Mouse (Mus musculus): ENCODE measurements around the gene Glis1. TPM values are rescaled to one million over a fixed set of nuclear protein-coding genes. Genes with fewer than 3 reads are reported as not detected.

Glis1 gene
- polyA plus RNA-seq, 1 experiment from 2014 or later = 0.18 TPM

- 58% methylated on average over 4 of the region's 4 CpGs for WGBS (ENCODE audit: insufficient replicate concordance)
- no peak overlapping the region for H3K27ac ChIP-seq (ENCODE audit: low read depth)
- H3K4me2 ChIP-seq (ENCODE audit: low read depth, low read length) = no peak overlapping the region
- H3K9me3 ChIP-seq (ENCODE audit: low read length) = no peaks in the 10 kb centered on the region
- no peak for TF ChIP-seq CTCF (IDR thresholded peaks at IDR 0.05; ENCODE audit: low read depth)
- no peak for TF ChIP-seq EP300 (IDR thresholded peaks at IDR 0.05; ENCODE audit: low read depth)
- no peak overlapping the region for H3K4me3 ChIP-seq (ENCODE audit: low read depth, low read length)
- ATAC-seq = no peak
- H3K36me3 ChIP-seq (replicated peaks; ENCODE audit: insufficient read depth, low read length) = no peaks in the 10 kb centered on the region
- H3K27me3 ChIP-seq (ENCODE audit: insufficient read depth, low read length) = no peaks in the 10 kb centered on the region
- H3K9ac ChIP-seq (replicated peaks) = no peak overlapping the region
- H3K4me1 ChIP-seq (ENCODE audit: insufficient read depth) = no peaks in the 10 kb centered on the region
- no peak for DNase-seq
Observed at GRCm38 (mm10) chr4:107641624-107642023, 207.2 kb downstream of the Glis1 start.

GRCm38 (mm10) chr4:107648959-107649485 is 214.6 kb downstream of the Glis1 start:
- no peak for ATAC-seq
- H3K4me1 ChIP-seq (ENCODE audit: insufficient read depth) = no peaks in the 10 kb centered on the region
- TF ChIP-seq CTCF (IDR thresholded peaks at IDR 0.05; ENCODE audit: low read depth) (no peak), EP300 (IDR thresholded peaks at IDR 0.05; ENCODE audit: low read depth) (no peak)
- DNase-seq = no peak
- no peak overlapping the region for H3K4me3 ChIP-seq (ENCODE audit: low read depth, low read length)
- H3K4me2 ChIP-seq (ENCODE audit: low read depth, low read length) = no peak overlapping the region
- 66% methylated on average over 5 of the region's 5 CpGs for WGBS (ENCODE audit: insufficient replicate concordance)
- no peaks in the 10 kb centered on the region for H3K36me3 ChIP-seq (replicated peaks; ENCODE audit: insufficient read depth, low read length)
- H3K9ac ChIP-seq (replicated peaks) = no peak overlapping the region
- H3K27me3 ChIP-seq (ENCODE audit: insufficient read depth, low read length) = no peaks in the 10 kb centered on the region
- H3K9me3 ChIP-seq (ENCODE audit: low read length) = no peaks in the 10 kb centered on the region
- no peak overlapping the region for H3K27ac ChIP-seq (ENCODE audit: low read depth)

GRCm38 (mm10) chr4:107651021-107651496 is 216.7 kb downstream of the Glis1 start:
- Histone ChIP-seq H3K27me3 (ENCODE audit: insufficient read depth, low read length) (no peaks in the 10 kb centered on the region), H3K9me3 (ENCODE audit: low read length) (no peaks in the 10 kb centered on the region), H3K36me3 (replicated peaks; ENCODE audit: insufficient read depth, low read length) (no peaks in the 10 kb centered on the region), H3K9ac (replicated peaks) (no peak overlapping the region), H3K27ac (ENCODE audit: low read depth) (no peak overlapping the region), H3K4me2 (ENCODE audit: low read depth, low read length) (no peak overlapping the region), H3K4me1 (ENCODE audit: insufficient read depth) (no peaks in the 10 kb centered on the region), H3K4me3 (ENCODE audit: low read depth, low read length) (no peak overlapping the region)
- DNase-seq (no peak), ATAC-seq (no peak)
- no peak for TF ChIP-seq CTCF (IDR thresholded peaks at IDR 0.05; ENCODE audit: low read depth)
- TF ChIP-seq EP300 (IDR thresholded peaks at IDR 0.05; ENCODE audit: low read depth) = no peak
- 40% methylated on average over 12 of the region's 12 CpGs for WGBS (ENCODE audit: insufficient replicate concordance)

GRCm38 (mm10) chr4:107652598-107653279 is 218.3 kb downstream of the Glis1 start:
- H3K9ac ChIP-seq (replicated peaks) = no peak overlapping the region
- no peak for TF ChIP-seq EP300 (IDR thresholded peaks at IDR 0.05; ENCODE audit: low read depth)
- peak; percentile 83 for TF ChIP-seq CTCF (IDR thresholded peaks at IDR 0.05; ENCODE audit: low read depth)
- H3K27me3 ChIP-seq (ENCODE audit: insufficient read depth, low read length) = no peaks in the 10 kb centered on the region
- WGBS (ENCODE audit: insufficient replicate concordance) = 4% methylated on average over 7 of the region's 7 CpGs
- H3K4me3 ChIP-seq (ENCODE audit: low read depth, low read length) = no peak overlapping the region
- ATAC-seq (peak; percentile 80), DNase-seq (peak; percentile 78)
- no peaks in the 10 kb centered on the region for H3K9me3 ChIP-seq (ENCODE audit: low read length)
- H3K4me2 ChIP-seq (ENCODE audit: low read depth, low read length) = peak overlapping the region; percentile 46; the same call in 1 of the 2 replicates
- no peaks in the 10 kb centered on the region for H3K36me3 ChIP-seq (replicated peaks; ENCODE audit: insufficient read depth, low read length)
- H3K4me1 ChIP-seq (ENCODE audit: insufficient read depth) = no peaks in the 10 kb centered on the region
- H3K27ac ChIP-seq (ENCODE audit: low read depth) = no peak overlapping the region

GRCm38 (mm10) chr4:107653280-107653643 is 218.9 kb downstream of the Glis1 start:
- H3K4me3 ChIP-seq (ENCODE audit: low read depth, low read length) = no peak overlapping the region
- H3K9ac ChIP-seq (replicated peaks) = no peak overlapping the region
- H3K9me3 ChIP-seq (ENCODE audit: low read length) = no peaks in the 10 kb centered on the region
- no peaks in the 10 kb centered on the region for H3K27me3 ChIP-seq (ENCODE audit: insufficient read depth, low read length)
- TF ChIP-seq CTCF (IDR thresholded peaks at IDR 0.05; ENCODE audit: low read depth) (no peak), EP300 (IDR thresholded peaks at IDR 0.05; ENCODE audit: low read depth) (no peak)
- no peaks in the 10 kb centered on the region for H3K36me3 ChIP-seq (replicated peaks; ENCODE audit: insufficient read depth, low read length)
- WGBS (ENCODE audit: insufficient replicate concordance) = 65% methylated on average over 5 of the region's 5 CpGs
- DNase-seq (no peak), ATAC-seq (no peak)
- H3K4me2 ChIP-seq (ENCODE audit: low read depth, low read length) = no peak overlapping the region
- no peaks in the 10 kb centered on the region for H3K4me1 ChIP-seq (ENCODE audit: insufficient read depth)
- H3K27ac ChIP-seq (ENCODE audit: low read depth) = no peak overlapping the region

- no peak overlapping the region for H3K4me2 ChIP-seq (ENCODE audit: low read depth, low read length)
- H3K36me3 ChIP-seq (replicated peaks; ENCODE audit: insufficient read depth, low read length) = no peaks in the 10 kb centered on the region
- DNase-seq = no peak
- TF ChIP-seq EP300 (IDR thresholded peaks at IDR 0.05; ENCODE audit: low read depth) (no peak), CTCF (IDR thresholded peaks at IDR 0.05; ENCODE audit: low read depth) (no peak)
- no peak for ATAC-seq
- no peak overlapping the region for H3K4me3 ChIP-seq (ENCODE audit: low read depth, low read length)
- no peak overlapping the region for H3K9ac ChIP-seq (replicated peaks)
- no peak overlapping the region for H3K27ac ChIP-seq (ENCODE audit: low read depth)
- H3K27me3 ChIP-seq (ENCODE audit: insufficient read depth, low read length) = no peaks in the 10 kb centered on the region
- H3K9me3 ChIP-seq (ENCODE audit: low read length) = no peaks in the 10 kb centered on the region
- 84% methylated on average over 11 of the region's 11 CpGs for WGBS (ENCODE audit: insufficient replicate concordance)
- H3K4me1 ChIP-seq (ENCODE audit: insufficient read depth) = no peaks in the 10 kb centered on the region
Observed at GRCm38 (mm10) chr4:107660649-107661048, 226.3 kb downstream of the Glis1 start.
